Mouse (Mus musculus): ENCODE results near the gene Dysf.

DNA sequence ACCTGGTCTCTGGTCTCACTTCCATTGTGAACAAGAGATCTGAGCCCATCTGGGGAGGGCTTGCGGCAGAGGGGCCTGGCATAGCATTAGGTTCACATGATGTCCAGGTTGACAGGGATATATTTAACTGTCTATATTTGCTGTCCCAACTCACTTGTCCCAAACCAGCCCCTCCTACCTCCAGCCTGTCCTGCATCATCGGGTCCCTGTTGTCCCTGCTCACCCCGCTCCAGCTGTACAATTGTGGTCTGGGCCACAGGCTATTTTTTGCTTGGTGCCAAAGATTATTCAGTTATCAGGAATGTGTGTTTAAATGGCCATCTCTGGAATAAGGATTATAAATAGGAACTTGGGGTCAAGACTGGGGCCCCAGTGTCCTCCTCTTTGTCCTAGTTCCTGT is 235.0 kb downstream of the Dysf start:
- no peak for TF ChIP-seq CTCF (IDR thresholded peaks at IDR 0.05; ENCODE audit: insufficient read depth, low read length)
- TF ChIP-seq POLR2A (IDR thresholded peaks at IDR 0.05; ENCODE audit: borderline replicate concordance, extremely low read depth, low read depth, low read length) = no peak
